Mouse (Mus musculus) right cerebral cortex, adult 18-20 months (tissue): ENCODE results near the gene Gm20897.
"Not testable (repeated sequence)": the region's sequence is repeated elsewhere in the genome, so short reads cannot be mapped to it uniquely, and the experiment has no call there.

Experiments
- DNase-seq: peaks from one replicate; pipeline ENCODE4 v3.0.0; 2022; ENCODE audit warnings: mixed read lengths

Gene Gm20897

GRCm38 (mm10) chrY:38502138-38502537, at the start of gene Gm20897:
Gene Gm20897, minus strand, starts transcription at chrY:38502238.
- DNase-seq: not testable (repeated sequence)
